22 mouse cellular contexts compared by ENCODE assay signal in genomic region chr8:47902704-47903103, GRCm38 (mm10).
DNase-seq lines count a peak whose midpoint lies in the region; ATAC-seq and TF ChIP-seq lines count a peak whose summit lies in the region.
"Had no signal": no experiment of that assay in that cellular context is flagged by ENCODE, and none has a peak within 500 bp of the region (broad histone marks: within the 10 kb centered on the region; RNA-seq: fewer than 3 reads in every experiment).

No protein-coding gene starts in this region.

- H3K4me1 ChIP-seq in lung, embryonic 16.5 days (replicated peaks; ENCODE audit: control insufficient read depth, insufficient read depth, low read length): peaks cover 8% of the 10 kb centered on the region
- peaks cover 8% of the 10 kb centered on the region; the same call in 1 of the 2 replicates for H3K4me1 ChIP-seq in lung, adult 2 months (ENCODE audit: control insufficient read depth, insufficient read depth, low read length)
- no peaks in the 10 kb centered on the region; the same call in 1 of the 2 replicates for H3K4me1 ChIP-seq in midbrain, embryonic 11.5 days (ENCODE audit: control insufficient read depth, insufficient read depth, low read length)
- no peaks in the 10 kb centered on the region for H3K4me1 ChIP-seq in midbrain, embryonic 14.5 days (ENCODE audit: control insufficient read depth, insufficient read depth, low read length)
- H3K4me1 ChIP-seq: embryonic facial prominence, embryonic 15.5 days; forebrain, embryonic 10.5 days; forebrain, embryonic 12.5 days had no signal

- TF ChIP-seq POLR2A in lung, adult 2 months (IDR thresholded peaks at IDR 0.05; ENCODE audit: borderline replicate concordance, extremely low read depth, low read depth, low read length): no peak

- H3K27ac ChIP-seq in lung, embryonic 16.5 days (ENCODE audit: low read length): no peak overlapping the region
- no peak overlapping the region for H3K27ac ChIP-seq in midbrain, embryonic 11.5 days (ENCODE audit: low read depth, low read length)
- H3K27ac ChIP-seq in midbrain, embryonic 14.5 days (replicated peaks; ENCODE audit: low read depth, low read length): no peak overlapping the region
- H3K27ac ChIP-seq: embryonic facial prominence, embryonic 13.5 days; embryonic facial prominence, embryonic 15.5 days; forebrain, embryonic 10.5 days; forebrain, embryonic 12.5 days had no signal

- H3K36me3 ChIP-seq in lung, embryonic 16.5 days (ENCODE audit: control insufficient read depth, insufficient read depth, low read length): peaks cover 13% of the 10 kb centered on the region
- H3K36me3 ChIP-seq in midbrain, embryonic 11.5 days (ENCODE audit: control insufficient read depth, insufficient read depth, low read length): no peaks in the 10 kb centered on the region
- H3K36me3 ChIP-seq in midbrain, embryonic 14.5 days (ENCODE audit: control insufficient read depth, insufficient read depth, low read length): no peaks in the 10 kb centered on the region
- H3K36me3 ChIP-seq: forebrain, embryonic 12.5 days had no signal

- H3K9ac ChIP-seq in lung, embryonic 16.5 days (ENCODE audit: low read length): no peak overlapping the region
- H3K9ac ChIP-seq in midbrain, embryonic 11.5 days (ENCODE audit: low read length): no peak overlapping the region
- no peak overlapping the region for H3K9ac ChIP-seq in midbrain, embryonic 14.5 days (replicated peaks; ENCODE audit: low read length)
- H3K9ac ChIP-seq: embryonic facial prominence, embryonic 13.5 days; embryonic facial prominence, embryonic 15.5 days; forebrain, embryonic 12.5 days had no signal

- no peak for DNase-seq in lung, postnatal 4 days
- peak; percentile 38 for DNase-seq in lung, postnatal 25 days (ENCODE audit: low spot score)
- no peak for DNase-seq in lung, adult 2 months
- DNase-seq in midbrain, embryonic 11.5 days (ENCODE audit: low spot score, missing footprints): peak; percentile 39
- DNase-seq in midbrain, embryonic 14.5 days: no peak
- DNase-seq: adrenal gland, adult 2 months; adrenal gland, postnatal 10 days; adrenal gland, postnatal 25 days; cerebellum, adult 11 months; cerebellum, adult 18-20 months; cerebellum, adult 8-10 months; cerebellum, adult 9-11 months; cerebellum, postnatal 14 days; cerebellum, postnatal 36 days; embryo, embryonic 11 days had no signal

- H3K4me2 ChIP-seq in lung, embryonic 16.5 days (ENCODE audit: low read depth, low read length): no peak overlapping the region
- no peak overlapping the region for H3K4me2 ChIP-seq in midbrain, embryonic 11.5 days
- no peak overlapping the region for H3K4me2 ChIP-seq in midbrain, embryonic 14.5 days (ENCODE audit: low read length)
- H3K4me2 ChIP-seq: embryonic facial prominence, embryonic 13.5 days; embryonic facial prominence, embryonic 15.5 days; forebrain, embryonic 12.5 days had no signal

- H3K9me3 ChIP-seq in lung, embryonic 16.5 days (ENCODE audit: control insufficient read depth, low read length): no peaks in the 10 kb centered on the region
- H3K9me3 ChIP-seq in midbrain, embryonic 11.5 days (ENCODE audit: control insufficient read depth, low read length): no peaks in the 10 kb centered on the region
- H3K9me3 ChIP-seq in midbrain, embryonic 14.5 days (ENCODE audit: control insufficient read depth, low read length): no peaks in the 10 kb centered on the region
- H3K9me3 ChIP-seq: embryonic facial prominence, embryonic 13.5 days; embryonic facial prominence, embryonic 15.5 days; forebrain, embryonic 10.5 days had no signal

- TF ChIP-seq CTCF in lung, adult 2 months (IDR thresholded peaks at IDR 0.05; ENCODE audit: insufficient read depth, low read length): no peak

- H3K4me3 ChIP-seq in lung, embryonic 16.5 days (ENCODE audit: low read length): no peak overlapping the region
- H3K4me3 ChIP-seq in lung, adult 2 months (replicated peaks; ENCODE audit: extremely low read depth, low read depth, low read length): no peak overlapping the region
- H3K4me3 ChIP-seq in midbrain, embryonic 11.5 days (ENCODE audit: low read depth, low read length): no peak overlapping the region
- no peak overlapping the region for H3K4me3 ChIP-seq in midbrain, embryonic 14.5 days (replicated peaks; ENCODE audit: low read depth, low read length)
- H3K4me3 ChIP-seq: embryonic facial prominence, embryonic 13.5 days; embryonic facial prominence, embryonic 15.5 days; erythroblast, embryonic 14.5 days; forebrain, embryonic 10.5 days; forebrain, embryonic 12.5 days had no signal

- H3K27me3 ChIP-seq in lung, embryonic 16.5 days (ENCODE audit: control insufficient read depth, insufficient read depth, low read depth, low read length): no peaks in the 10 kb centered on the region
- H3K27me3 ChIP-seq in midbrain, embryonic 11.5 days (ENCODE audit: control insufficient read depth, insufficient read depth, low read length): no peaks in the 10 kb centered on the region
- H3K27me3 ChIP-seq in midbrain, embryonic 14.5 days (ENCODE audit: control insufficient read depth, insufficient read depth, low read length): no peaks in the 10 kb centered on the region
- H3K27me3 ChIP-seq: embryonic facial prominence, embryonic 13.5 days; embryonic facial prominence, embryonic 15.5 days; forebrain, embryonic 12.5 days had no signal

- 64% methylated on average over 3 of the region's 3 CpGs for WGBS in lung, embryonic 16.5 days
- 70% methylated on average over 3 of the region's 3 CpGs for WGBS in lung, adult 2 months
- WGBS in midbrain, embryonic 11.5 days: 88% methylated on average over 3 of the region's 3 CpGs
- WGBS in midbrain, embryonic 14.5 days: 93% methylated on average over 3 of the region's 3 CpGs

- peak; percentile 65 for ATAC-seq in lung, embryonic 16.5 days (ENCODE audit: low read depth)
- no peak for ATAC-seq in midbrain, embryonic 11.5 days (ENCODE audit: low FRiP score)
- ATAC-seq in midbrain, embryonic 14.5 days (ENCODE audit: low FRiP score, low TSS enrichment): no peak
- ATAC-seq: forebrain, embryonic 14.5 days had no signal

Comparison
In these comparisons a context has a peak if more than half of its experiments do, and no peak if none do; other contexts are left out.
1. DNase-seq: peak in lung, postnatal 25 days (single experiment) and midbrain, embryonic 11.5 days (single experiment); none in lung, postnatal 4 days (0 of 2), lung, adult 2 months (single experiment) and midbrain, embryonic 14.5 days (single experiment).